Mouse (Mus musculus): ENCODE measurements around the gene Hnf1a. TPM values are rescaled to one million over a fixed set of nuclear protein-coding genes. Genes with fewer than 3 reads are reported as not detected.

Gene Hnf1a
- polyA plus RNA-seq, 1 experiment from 2014 or later: 0.05 TPM

GRCm38 (mm10) chr5:114902413-114902812 lies 68.5 kb downstream of the Hnf1a start:
- WGBS: 43% methylated on average over 1 of the region's 1 CpGs
- Histone ChIP-seq H3K27me3 (replicated peaks) (no peaks in the 10 kb centered on the region), H3K36me3 (no peaks in the 10 kb centered on the region), H3K9ac (no peak overlapping the region), H3K27ac (no peak overlapping the region), H3K9me3 (no peaks in the 10 kb centered on the region), H3K4me2 (replicated peaks) (no peak overlapping the region), H3K4me1 (no peaks in the 10 kb centered on the region), H3K4me3 (no peak overlapping the region)
- no peak for ATAC-seq (ENCODE audit: low FRiP score, low read depth)

Other genes with a start within 250 kb of the Hnf1a start
- gene Ankrd13a, start 196.4 kb downstream of the Hnf1a start, polyA plus RNA-seq (2016; fragmentation: Nextera tagmentation; extraction: Ambion mirVana): 76.4 and 89.3 TPM in 2 replicates
- gene Git2, start 195.6 kb downstream of the Hnf1a start, polyA plus RNA-seq (2016; fragmentation: Nextera tagmentation; extraction: Ambion mirVana): 53.9 and 57.2 TPM in 2 replicates
- 190 and 192 TPM in 2 replicates for gene 1500011B03Rik, start 147.6 kb downstream of the Hnf1a start, polyA plus RNA-seq (2016; fragmentation: Nextera tagmentation; extraction: Ambion mirVana)
- not detected in 2 replicates for gene 4930519G04Rik, start 117.4 kb downstream of the Hnf1a start, polyA plus RNA-seq (2016; fragmentation: Nextera tagmentation; extraction: Ambion mirVana)
- 0.45 and 0.71 TPM in 2 replicates for gene Gm9936, start 112.4 kb downstream of the Hnf1a start, polyA plus RNA-seq (2016; fragmentation: Nextera tagmentation; extraction: Ambion mirVana)
- gene Oasl2, start 74.2 kb downstream of the Hnf1a start, polyA plus RNA-seq (2016; fragmentation: Nextera tagmentation; extraction: Ambion mirVana): 1.3 and 2.5 TPM in 2 replicates
- gene Oasl1, start 47.9 kb downstream of the Hnf1a start, polyA plus RNA-seq (2016; fragmentation: Nextera tagmentation; extraction: Ambion mirVana): 0.38 and 0.61 TPM in 2 replicates
- gene 2210016L21Rik, start 28.9 kb downstream of the Hnf1a start, polyA plus RNA-seq (2016; fragmentation: Nextera tagmentation; extraction: Ambion mirVana): 66.7 and 70.0 TPM in 2 replicates
- gene Sppl3, start 40.0 kb upstream of the Hnf1a start, polyA plus RNA-seq (2016; fragmentation: Nextera tagmentation; extraction: Ambion mirVana): 43.5 and 46.7 TPM in 2 replicates
- gene Gm10401, start 127.2 kb upstream of the Hnf1a start, polyA plus RNA-seq (2016; fragmentation: Nextera tagmentation; extraction: Ambion mirVana): 27.1 and 32.7 TPM in 2 replicates
- 45.1 and 47.9 TPM in 2 replicates for gene Acads, start 148.3 kb upstream of the Hnf1a start, polyA plus RNA-seq (2016; fragmentation: Nextera tagmentation; extraction: Ambion mirVana)
- 60.4 and 61.2 TPM in 2 replicates for gene Unc119b, start 163.9 kb upstream of the Hnf1a start, polyA plus RNA-seq (2016; fragmentation: Nextera tagmentation; extraction: Ambion mirVana)
- 57.7 and 64.4 TPM in 2 replicates for gene Mlec, start 187.1 kb upstream of the Hnf1a start, polyA plus RNA-seq (2016; fragmentation: Nextera tagmentation; extraction: Ambion mirVana)
- gene Cabp1, start 223.3 kb upstream of the Hnf1a start, polyA plus RNA-seq (2016; fragmentation: Nextera tagmentation; extraction: Ambion mirVana): 24.0 and 24.6 TPM in 2 replicates

All from neural tube, embryonic 12.5 days (tissue).